Mouse (Mus musculus): ENCODE data around the gene Hoxb6.

The Hoxb6 gene

GRCm38 (mm10) chr11:96316696-96317607 is 24.7 kb downstream of the Hoxb6 start:
- no peak for DNase-seq (ENCODE audit: low spot score in 2 of 2)

GRCm38 (mm10) chr11:96317608-96318367 is 25.5 kb downstream of the Hoxb6 start, which contains the start of gene Hoxb4:
Hoxb4 (plus strand) TSS chr11:96318267.
- no peak for DNase-seq (ENCODE audit: low spot score in 2 of 2)

GRCm38 (mm10) chr11:96318368-96319070 is 26.2 kb downstream of the Hoxb6 start:
- peak in 1 of 2 experiments; percentile 45 for DNase-seq (ENCODE audit: low spot score in 2 of 2)

- no peak for DNase-seq (ENCODE audit: low spot score in 2 of 2)
Measured at GRCm38 (mm10) chr11:96319071-96319902, 27.0 kb downstream of the Hoxb6 start.

- no peak for DNase-seq (ENCODE audit: low spot score in 2 of 2)
Measured at GRCm38 (mm10) chr11:96319910-96320309, 27.6 kb downstream of the Hoxb6 start.

- no peak for DNase-seq (ENCODE audit: low spot score in 2 of 2)
Measured at GRCm38 (mm10) chr11:96320688-96321087, 28.4 kb downstream of the Hoxb6 start.

- no peak for DNase-seq (ENCODE audit: low spot score in 2 of 2)
Measured at GRCm38 (mm10) chr11:96321846-96322245, 29.6 kb downstream of the Hoxb6 start.

- DNase-seq (ENCODE audit: low spot score in 2 of 2) = no peak
Measured at GRCm38 (mm10) chr11:96322738-96323137, 30.5 kb downstream of the Hoxb6 start.

GRCm38 (mm10) chr11:96323154-96323553 is 30.9 kb downstream of the Hoxb6 start, which contains the start of gene Hoxb3:
Hoxb3 (plus strand) TSS chr11:96323326.
- no peak for DNase-seq (ENCODE audit: low spot score in 2 of 2)

GRCm38 (mm10) chr11:96324125-96324524 is 31.8 kb downstream of the Hoxb6 start:
- no peak for DNase-seq (ENCODE audit: low spot score in 2 of 2)

GRCm38 (mm10) chr11:96324965-96325364 is 32.7 kb downstream of the Hoxb6 start:
- DNase-seq (ENCODE audit: low spot score in 2 of 2) = no peak

GRCm38 (mm10) chr11:96325747-96326212 is 33.5 kb downstream of the Hoxb6 start:
- DNase-seq (ENCODE audit: low spot score in 2 of 2) = no peak

- DNase-seq (ENCODE audit: low spot score in 2 of 2) = no peak
Measured at GRCm38 (mm10) chr11:96326705-96327104, 34.4 kb downstream of the Hoxb6 start.

GRCm38 (mm10) chr11:96327122-96327521 is 34.8 kb downstream of the Hoxb6 start:
- DNase-seq (ENCODE audit: low spot score in 2 of 2) = no peak

GRCm38 (mm10) chr11:96327750-96328149 is 35.5 kb downstream of the Hoxb6 start:
- DNase-seq (ENCODE audit: low spot score in 2 of 2) = no peak

GRCm38 (mm10) chr11:96328605-96329004 is 36.3 kb downstream of the Hoxb6 start:
- no peak for DNase-seq (ENCODE audit: low spot score in 2 of 2)

GRCm38 (mm10) chr11:96332105-96332504 is 39.8 kb downstream of the Hoxb6 start:
- DNase-seq (ENCODE audit: low spot score in 2 of 2) = no peak

- DNase-seq (ENCODE audit: low spot score in 2 of 2) = no peak
Measured at GRCm38 (mm10) chr11:96332618-96333032, 40.3 kb downstream of the Hoxb6 start.

- DNase-seq (ENCODE audit: low spot score in 2 of 2) = no peak
Measured at GRCm38 (mm10) chr11:96333241-96334001, 41.1 kb downstream of the Hoxb6 start.

- no peak for DNase-seq (ENCODE audit: low spot score in 2 of 2)
Measured at GRCm38 (mm10) chr11:96334002-96334364, 41.7 kb downstream of the Hoxb6 start.

Measured in spleen, postnatal 10 days (tissue).